Mouse (Mus musculus) thymus, adult 2 months (tissue): ENCODE results near the gene Zfp143.

Experiments
- CTCF ChIP-seq: fragments of 200-500 bp; IDR thresholded peaks from 2 replicates; pipeline ENCODE4 v1.5.1; 2012; ENCODE audit warnings: mild to moderate bottlenecking, control low read depth, low read length, moderate library complexity, borderline replicate concordance; ENCODE audit not compliant: control insufficient read depth, poor library complexity, insufficient read depth; ENCODE audit errors: extremely low read depth
- POLR2A ChIP-seq: fragments of 200-500 bp; IDR thresholded peaks from 2 replicates; pipeline ENCODE4 v1.6.1; 2012; ENCODE audit warnings: mild to moderate bottlenecking, low read length, control low read depth, moderate library complexity; ENCODE audit not compliant: control insufficient read depth, poor library complexity, insufficient read depth; ENCODE audit errors: extremely low read depth

DNA sequence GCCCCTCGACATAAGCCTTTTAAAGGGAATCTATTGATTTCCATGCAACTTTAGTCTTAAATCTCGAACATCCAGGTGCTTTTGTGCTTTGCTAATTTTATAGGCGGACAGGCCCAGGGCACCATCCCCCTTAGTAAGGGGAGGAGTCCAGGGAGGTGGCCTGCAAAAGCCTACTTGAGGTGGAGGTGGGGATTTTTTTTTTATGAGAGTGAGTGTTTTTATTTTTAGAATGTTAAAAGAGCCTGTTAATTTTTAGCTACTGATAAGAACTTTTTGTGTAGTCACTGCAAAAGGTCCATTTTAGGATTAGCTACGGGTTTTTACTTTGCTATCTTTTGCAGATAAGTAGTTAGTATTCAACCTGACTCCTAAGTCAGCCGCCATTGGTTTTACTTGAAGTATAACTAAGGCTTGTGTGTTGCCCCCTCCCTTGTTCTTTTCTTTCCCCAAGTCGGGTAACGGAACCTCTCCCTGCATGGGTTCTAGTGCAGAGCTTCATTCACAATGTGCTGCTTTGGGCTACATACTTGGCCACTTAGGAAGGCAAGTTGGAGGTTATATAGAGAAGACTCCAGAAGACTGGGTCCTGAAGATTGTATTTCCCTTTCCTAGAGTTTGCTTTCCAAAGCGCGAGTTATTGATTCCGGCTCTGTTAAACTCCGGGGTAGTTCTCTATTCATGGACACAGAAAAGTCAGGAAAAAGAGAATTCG is 63.0 kb downstream of the Zfp143 start:
- TF ChIP-seq POLR2A (no peak), CTCF (no peak)
